Mouse (Mus musculus) thymus, adult 2 months (tissue): ENCODE data around the gene Svep1.

Experiments
- CTCF ChIP-seq: fragments of 200-500 bp; IDR thresholded peaks from 2 replicates; pipeline ENCODE4 v1.5.1; 2012; ENCODE audit warnings: mild to moderate bottlenecking, control low read depth, low read length, moderate library complexity, borderline replicate concordance; ENCODE audit not compliant: control insufficient read depth, poor library complexity, insufficient read depth; ENCODE audit errors: extremely low read depth
- POLR2A ChIP-seq: fragments of 200-500 bp; IDR thresholded peaks from 2 replicates; pipeline ENCODE4 v1.6.1; 2012; ENCODE audit warnings: mild to moderate bottlenecking, low read length, control low read depth, moderate library complexity; ENCODE audit not compliant: control insufficient read depth, poor library complexity, insufficient read depth; ENCODE audit errors: extremely low read depth

GRCm38 (mm10) chr4:58133610-58134309, 72.9 kb downstream of the Svep1 start:
- TF ChIP-seq CTCF (no peak), POLR2A (no peak)
